ENCODE assay signal across 20 mouse cellular contexts in the genomic region with DNA sequence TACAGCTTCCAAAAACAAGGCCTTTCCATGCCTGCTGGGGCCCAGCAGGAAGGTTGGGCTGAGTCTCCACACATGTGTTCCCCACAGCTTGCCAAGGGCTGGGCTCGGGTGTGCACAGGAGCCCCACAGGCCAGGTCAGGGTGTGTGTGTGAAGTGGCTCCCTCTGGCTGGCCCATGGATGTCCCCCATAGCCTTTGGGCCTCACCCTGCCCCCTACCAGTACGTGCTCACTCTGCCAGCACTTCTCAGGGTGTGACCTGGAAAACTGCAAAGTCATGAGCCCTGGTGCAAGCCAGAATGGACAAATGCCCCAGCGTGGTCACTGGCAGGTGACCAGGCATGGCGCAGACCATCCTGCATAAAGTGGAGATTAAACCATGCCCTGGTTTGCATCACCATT.
DNase-seq lines count a peak whose midpoint lies in the region; ATAC-seq and TF ChIP-seq lines count a peak whose summit lies in the region.
"Had no signal": no experiment of that assay in that cellular context is flagged by ENCODE, and none has a peak within 500 bp of the region (broad histone marks: within the 10 kb centered on the region; RNA-seq: fewer than 3 reads in every experiment).

No protein-coding gene starts in this region.

- 50% methylated on average over 4 of the region's 4 CpGs for WGBS in heart, embryonic 10.5 days
- 78% methylated on average over 4 of the region's 4 CpGs for WGBS in forebrain, postnatal 0 days

- no peak for TF ChIP-seq CTCF in forebrain, postnatal 0 days (IDR thresholded peaks at IDR 0.05; ENCODE audit: low read depth)

- no peaks in the 10 kb centered on the region for H3K9me3 ChIP-seq in heart, embryonic 10.5 days
- no peaks in the 10 kb centered on the region for H3K9me3 ChIP-seq in forebrain, postnatal 0 days (ENCODE audit: low read length)
- H3K9me3 ChIP-seq: hindbrain, embryonic 15.5 days; limb, embryonic 15.5 days; neural tube, embryonic 13.5 days had no signal

- no peak overlapping the region for H3K4me3 ChIP-seq in heart, embryonic 10.5 days
- no peak overlapping the region for H3K4me3 ChIP-seq in forebrain, postnatal 0 days (ENCODE audit: low read depth, low read length)
- H3K4me3 ChIP-seq: hindbrain, embryonic 15.5 days; limb, embryonic 15.5 days; neural tube, embryonic 13.5 days had no signal

- peaks cover 7% of the 10 kb centered on the region; the same call in 1 of the 2 replicates for H3K27me3 ChIP-seq in heart, embryonic 10.5 days (ENCODE audit: insufficient read depth, poor library complexity, severe bottlenecking)
- no peaks in the 10 kb centered on the region for H3K27me3 ChIP-seq in forebrain, postnatal 0 days (ENCODE audit: insufficient read depth, low read length)
- H3K27me3 ChIP-seq: hindbrain, embryonic 15.5 days; limb, embryonic 15.5 days; neural tube, embryonic 13.5 days had no signal

- peaks cover 29% of the 10 kb centered on the region for H3K4me1 ChIP-seq in heart, embryonic 10.5 days
- H3K4me1 ChIP-seq in forebrain, postnatal 0 days (ENCODE audit: insufficient read depth): no peaks in the 10 kb centered on the region

- 0 out of 2 replicates have a peak overlapping the region, but pooled peaks have one; percentile 37 for H3K27ac ChIP-seq in heart, embryonic 10.5 days
- H3K27ac ChIP-seq in forebrain, postnatal 0 days (ENCODE audit: low read depth, low read length): no peak overlapping the region
- H3K27ac ChIP-seq: hindbrain, embryonic 15.5 days; limb, embryonic 15.5 days; neural tube, embryonic 13.5 days had no signal

- H3K9ac ChIP-seq in forebrain, postnatal 0 days: no peak overlapping the region
- H3K9ac ChIP-seq: hindbrain, embryonic 15.5 days; limb, embryonic 15.5 days; neural tube, embryonic 13.5 days had no signal

- H3K4me2 ChIP-seq in forebrain, postnatal 0 days (ENCODE audit: low read depth): no peak overlapping the region
- H3K4me2 ChIP-seq: hindbrain, embryonic 15.5 days; limb, embryonic 15.5 days; neural tube, embryonic 13.5 days had no signal

- H3K36me3 ChIP-seq in heart, embryonic 10.5 days: no peaks in the 10 kb centered on the region
- H3K36me3 ChIP-seq in forebrain, postnatal 0 days (ENCODE audit: insufficient read depth): no peaks in the 10 kb centered on the region
- H3K36me3 ChIP-seq: hindbrain, embryonic 15.5 days; limb, embryonic 15.5 days; neural tube, embryonic 13.5 days had no signal

- DNase-seq in heart, embryonic 10.5 days (ENCODE audit: low spot score): no peak
- DNase-seq in heart, adult 8-10 months (ENCODE audit: low spot score): no peak
- peak; percentile 13 for DNase-seq in 3T3-L1 (ENCODE audit: low read depth, low spot score)
- DNase-seq in brain, adult 2 months (ENCODE audit: low read depth, low spot score): peak; percentile 63
- peak; percentile 72 to 81 for DNase-seq in cerebellum, postnatal 10 days
- DNase-seq in forebrain, postnatal 0 days: no peak
- no peak for DNase-seq in yolk sac, embryonic 10.5 days (ENCODE audit: low spot score)
- DNase-seq in embryo, embryonic 9.5 days (ENCODE audit: extremely low spot score): no peak
- DNase-seq: adrenal gland, adult 8-10 months; heart, postnatal 10 days; kidney, adult 11 months; kidney, postnatal 10 days; layer of hippocampus, adult 9-11 months; lung, adult 18-20 months; right cerebral cortex, postnatal 4 days; thymus, postnatal 4 days had no signal

- no peak for ATAC-seq in forebrain, postnatal 0 days
- ATAC-seq: forebrain, embryonic 14.5 days had no signal

Comparison
In these comparisons a context has a peak if more than half of its experiments do, and no peak if none do; other contexts are left out.
1. DNase-seq: peak in 3T3-L1 (single experiment), brain, adult 2 months (single experiment) and cerebellum, postnatal 10 days (2 of 2); none in heart, embryonic 10.5 days (single experiment), heart, adult 8-10 months (single experiment), forebrain, postnatal 0 days (single experiment), yolk sac, embryonic 10.5 days (single experiment) and embryo, embryonic 9.5 days (single experiment).